Mouse (Mus musculus): ENCODE data around the gene Pdzd7. TPM values are rescaled to one million over a fixed set of nuclear protein-coding genes. Genes with fewer than 3 reads are reported as not detected.

Pdzd7 gene
- polyA plus RNA-seq, 1 experiment: not detected

- TF ChIP-seq GATA1 (IDR thresholded peaks at IDR 0.05; ENCODE audit: low read length): no peak
Observed at GRCm38 (mm10) chr19:45026958-45027670, 18.4 kb downstream of the Pdzd7 start.

- no peak for TF ChIP-seq GATA1 (IDR thresholded peaks at IDR 0.05; ENCODE audit: low read length)
Observed at GRCm38 (mm10) chr19:45025937-45026568, 19.5 kb downstream of the Pdzd7 start.

GRCm38 (mm10) chr19:45024775-45025174 lies 20.7 kb downstream of the Pdzd7 start:
- no peak for TF ChIP-seq GATA1 (IDR thresholded peaks at IDR 0.05; ENCODE audit: low read length)

- TF ChIP-seq GATA1 (IDR thresholded peaks at IDR 0.05; ENCODE audit: low read length): no peak
Observed at GRCm38 (mm10) chr19:45023993-45024392, 21.5 kb downstream of the Pdzd7 start.

GRCm38 (mm10) chr19:45021362-45021761 lies 24.2 kb downstream of the Pdzd7 start:
- TF ChIP-seq GATA1 (IDR thresholded peaks at IDR 0.05; ENCODE audit: low read length): no peak

- TF ChIP-seq GATA1 (IDR thresholded peaks at IDR 0.05; ENCODE audit: low read length): no peak
Observed at GRCm38 (mm10) chr19:45020348-45020747, 25.2 kb downstream of the Pdzd7 start.

GRCm38 (mm10) chr19:45018351-45018831 lies 27.1 kb downstream of the Pdzd7 start:
- no peak for TF ChIP-seq GATA1 (IDR thresholded peaks at IDR 0.05; ENCODE audit: low read length)

- TF ChIP-seq GATA1 (IDR thresholded peaks at IDR 0.05; ENCODE audit: low read length): no peak
Observed at GRCm38 (mm10) chr19:45017909-45018308, 27.6 kb downstream of the Pdzd7 start.

GRCm38 (mm10) chr19:45017216-45017771 lies 28.2 kb downstream of the Pdzd7 start:
- no peak for TF ChIP-seq GATA1 (IDR thresholded peaks at IDR 0.05; ENCODE audit: low read length)

- no peak for TF ChIP-seq GATA1 (IDR thresholded peaks at IDR 0.05; ENCODE audit: low read length)
Observed at GRCm38 (mm10) chr19:45016341-45017215, 28.9 kb downstream of the Pdzd7 start.

- no peak for TF ChIP-seq GATA1 (IDR thresholded peaks at IDR 0.05; ENCODE audit: low read length)
Observed at GRCm38 (mm10) chr19:45015518-45016281, 29.8 kb downstream of the Pdzd7 start.

GRCm38 (mm10) chr19:45014981-45015402 lies 30.5 kb downstream of the Pdzd7 start:
- TF ChIP-seq GATA1 (IDR thresholded peaks at IDR 0.05; ENCODE audit: low read length): no peak

GRCm38 (mm10) chr19:45014335-45014971 lies 31.1 kb downstream of the Pdzd7 start, which contains the start of gene Lzts2:
Gene Lzts2, plus strand, starts transcription at chr19:45014414.
- no peak for TF ChIP-seq GATA1 (IDR thresholded peaks at IDR 0.05; ENCODE audit: low read length)

- no peak for TF ChIP-seq GATA1 (IDR thresholded peaks at IDR 0.05; ENCODE audit: low read length)
Observed at GRCm38 (mm10) chr19:45013581-45014225, 31.8 kb downstream of the Pdzd7 start.

All from G1E-ER4 (cell line).